Mouse (Mus musculus) c-Kit-positive CD71-positive TER-119-negative erythroid progenitor cells, embryonic 14.5 days (primary cell): ENCODE data around the gene Gm20388.
A peak's percentile ranks its signal among the peaks of the same experiment; 100 is the strongest.

Experiments
- DNase-seq: peaks from one replicate; pipeline ENCODE4 v3.0.0-alpha.2; 2013; ENCODE audit warnings: low read depth

Gene Gm20388

GRCm38 (mm10) chr8:124180681-124181445, 4270.2 kb downstream of the Gm20388 start:
- no peak for DNase-seq

GRCm38 (mm10) chr8:124181751-124182150, 4271.1 kb downstream of the Gm20388 start:
- no peak for DNase-seq

- no peak for DNase-seq
Measured at GRCm38 (mm10) chr8:124182224-124182623, 4271.6 kb downstream of the Gm20388 start.

- no peak for DNase-seq
Measured at GRCm38 (mm10) chr8:124184078-124184477, 4273.4 kb downstream of the Gm20388 start.

- DNase-seq = no peak
Measured at GRCm38 (mm10) chr8:124184507-124184906, 4273.9 kb downstream of the Gm20388 start.

- no peak for DNase-seq
Measured at GRCm38 (mm10) chr8:124185081-124185480, 4274.4 kb downstream of the Gm20388 start.

GRCm38 (mm10) chr8:124190388-124190787, 4279.7 kb downstream of the Gm20388 start:
- DNase-seq = no peak

GRCm38 (mm10) chr8:124192242-124192641, 4281.6 kb downstream of the Gm20388 start:
- DNase-seq = no peak

- no peak for DNase-seq
Measured at GRCm38 (mm10) chr8:124192976-124193375, 4282.3 kb downstream of the Gm20388 start.

GRCm38 (mm10) chr8:124193992-124194391, 4283.4 kb downstream of the Gm20388 start:
- no peak for DNase-seq

- no peak for DNase-seq
Measured at GRCm38 (mm10) chr8:124196195-124196594, 4285.6 kb downstream of the Gm20388 start.

GRCm38 (mm10) chr8:124196797-124197196, 4286.2 kb downstream of the Gm20388 start:
- no peak for DNase-seq

GRCm38 (mm10) chr8:124198230-124198629, 4287.6 kb downstream of the Gm20388 start:
- no peak for DNase-seq

- DNase-seq = no peak
Measured at GRCm38 (mm10) chr8:124200400-124200799, 4289.8 kb downstream of the Gm20388 start.

GRCm38 (mm10) chr8:124201706-124202105, 4291.1 kb downstream of the Gm20388 start:
- no peak for DNase-seq

- no peak for DNase-seq
Measured at GRCm38 (mm10) chr8:124202895-124203294, 4292.3 kb downstream of the Gm20388 start.

- no peak for DNase-seq
Measured at GRCm38 (mm10) chr8:124204001-124204601, 4293.5 kb downstream of the Gm20388 start.

- no peak for DNase-seq
Measured at GRCm38 (mm10) chr8:124212148-124212547, 4301.5 kb downstream of the Gm20388 start.

- no peak for DNase-seq
Measured at GRCm38 (mm10) chr8:124216951-124217350, 4306.3 kb downstream of the Gm20388 start.

- no peak for DNase-seq
Measured at GRCm38 (mm10) chr8:124229883-124230282, 4319.2 kb downstream of the Gm20388 start.

- DNase-seq = no peak
Measured at GRCm38 (mm10) chr8:124230496-124231175, 4320.0 kb downstream of the Gm20388 start.

- DNase-seq = peak; percentile 63
Measured at GRCm38 (mm10) chr8:124231176-124231484, 4320.5 kb downstream of the Gm20388 start, which contains the start of gene Galnt2. Gene Galnt2, plus strand, starts transcription at chr8:124231391.
